Mouse (Mus musculus): Measurements from ENCODE around the gene Srrm2. TPM values are rescaled to one million over a fixed set of nuclear protein-coding genes. Genes with fewer than 3 reads are reported as not detected.

The Srrm2 gene
- polyA plus RNA-seq, 1 experiment, result 640 TPM

DNA sequence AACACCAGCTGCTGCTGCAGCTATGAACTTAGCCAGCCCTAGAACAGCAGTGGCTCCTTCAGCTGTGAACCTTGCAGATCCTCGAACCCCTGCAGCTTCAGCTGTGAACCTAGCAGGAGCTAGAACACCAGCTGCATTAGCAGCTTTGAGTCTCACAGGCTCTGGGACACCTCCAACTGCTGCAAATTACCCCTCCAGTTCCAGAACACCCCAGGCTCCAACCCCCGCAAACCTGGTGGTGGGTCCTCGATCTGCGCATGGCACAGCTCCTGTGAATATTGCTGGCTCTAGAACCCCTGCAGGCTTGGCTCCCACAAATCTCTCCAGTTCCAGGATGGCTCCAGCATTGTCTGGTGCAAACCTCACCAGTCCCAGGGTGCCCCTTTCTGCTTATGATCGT is 30.4 kb downstream of the Srrm2 start:
- Histone ChIP-seq H3K27ac (ENCODE audit: insufficient read depth, low read length) (no peak overlapping the region), H3K4me1 (ENCODE audit: control insufficient read depth, insufficient read depth, low read length) (no peaks in the 10 kb centered on the region), H3K4me3 (ENCODE audit: insufficient read depth, low read length) (no peak overlapping the region)
- TF ChIP-seq CTCF (IDR thresholded peaks at IDR 0.05; ENCODE audit: extremely low read depth, insufficient read depth, low read length) (no peak), POLR2A (IDR thresholded peaks at IDR 0.05; ENCODE audit: extremely low read depth, insufficient read depth, low read length) (no peak)

DNA sequence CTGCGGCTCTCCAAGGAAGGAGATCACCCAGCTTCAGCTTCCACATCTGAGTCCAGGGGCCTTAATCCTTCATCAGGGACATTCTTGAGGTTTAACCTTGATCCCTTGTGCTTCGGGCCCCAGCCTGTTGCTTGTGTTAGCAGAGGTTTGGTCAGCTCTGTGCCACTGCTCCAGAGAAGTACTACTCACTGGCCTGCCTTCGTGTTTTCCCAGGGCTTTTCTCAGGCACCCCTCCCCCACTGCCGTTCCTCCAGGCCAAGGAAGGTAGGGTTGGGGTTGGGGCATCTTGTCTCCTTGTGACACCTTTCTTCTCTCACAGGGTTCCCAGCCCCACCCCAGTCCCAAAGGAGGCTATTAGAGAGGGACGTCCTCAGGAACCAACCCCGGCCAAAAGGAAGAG is 31.8 kb downstream of the Srrm2 start:
- Histone ChIP-seq H3K4me3 (ENCODE audit: insufficient read depth, low read length) (no peak overlapping the region), H3K4me1 (ENCODE audit: control insufficient read depth, insufficient read depth, low read length) (no peaks in the 10 kb centered on the region), H3K27ac (ENCODE audit: insufficient read depth, low read length) (no peak overlapping the region)
- TF ChIP-seq CTCF (IDR thresholded peaks at IDR 0.05; ENCODE audit: extremely low read depth, insufficient read depth, low read length), result no peak
- TF ChIP-seq POLR2A (IDR thresholded peaks at IDR 0.05; ENCODE audit: extremely low read depth, insufficient read depth, low read length), result no peak

DNA sequence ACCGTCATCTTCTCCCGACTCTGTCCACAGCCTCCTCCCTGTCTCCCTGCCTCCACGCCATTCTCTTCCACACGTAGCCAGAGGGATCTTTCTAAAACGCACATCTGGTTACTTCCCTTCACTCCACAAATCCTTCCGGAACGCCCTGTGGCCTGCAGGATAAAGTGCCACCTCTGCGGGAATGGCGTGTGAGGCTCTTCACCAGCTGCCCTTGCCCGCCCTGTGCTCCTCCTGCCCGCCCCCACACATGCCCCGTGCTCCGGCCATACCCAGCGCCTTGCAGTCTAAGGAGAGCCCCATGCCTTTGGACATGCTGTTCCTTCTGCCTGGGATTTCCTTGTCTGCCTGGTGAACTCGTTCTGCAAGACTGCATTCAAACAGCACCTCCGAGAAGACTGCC is 32.7 kb downstream of the Srrm2 start:
- Histone ChIP-seq H3K4me1 (ENCODE audit: control insufficient read depth, insufficient read depth, low read length) (no peaks in the 10 kb centered on the region; the same call in 1 of the 2 replicates), H3K4me3 (ENCODE audit: insufficient read depth, low read length) (no peak overlapping the region), H3K27ac (ENCODE audit: insufficient read depth, low read length) (no peak overlapping the region)
- TF ChIP-seq CTCF (IDR thresholded peaks at IDR 0.05; ENCODE audit: extremely low read depth, insufficient read depth, low read length) (no peak), POLR2A (IDR thresholded peaks at IDR 0.05; ENCODE audit: extremely low read depth, insufficient read depth, low read length) (no peak)

DNA sequence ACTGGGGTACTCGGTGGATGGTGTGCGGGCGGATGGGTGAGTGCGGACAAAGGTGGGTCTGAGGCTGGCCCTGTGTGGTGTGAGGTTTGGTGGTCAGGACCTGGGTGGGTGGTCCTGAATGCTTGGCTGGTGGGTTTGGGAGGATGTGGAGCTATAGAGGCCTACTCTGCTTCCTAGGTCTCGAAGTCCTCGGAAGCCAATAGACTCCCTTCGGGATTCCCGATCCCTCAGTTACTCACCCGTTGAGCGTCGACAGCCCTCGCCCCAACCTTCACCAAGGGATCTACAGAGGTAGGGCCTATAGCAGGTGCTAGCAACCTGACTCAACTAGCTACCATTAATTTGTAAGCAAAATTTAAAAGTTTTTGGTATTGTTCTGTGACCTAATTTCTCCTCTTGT is 33.3 kb downstream of the Srrm2 start:
- no peaks in the 10 kb centered on the region; the same call in 1 of the 2 replicates for H3K4me1 ChIP-seq (ENCODE audit: control insufficient read depth, insufficient read depth, low read length)
- TF ChIP-seq POLR2A (IDR thresholded peaks at IDR 0.05; ENCODE audit: extremely low read depth, insufficient read depth, low read length), result peak; percentile 21; the same call in 1 of the 2 replicates
- TF ChIP-seq CTCF (IDR thresholded peaks at IDR 0.05; ENCODE audit: extremely low read depth, insufficient read depth, low read length), result no peak
- H3K27ac ChIP-seq (ENCODE audit: insufficient read depth, low read length), result no peak overlapping the region
- H3K4me3 ChIP-seq (ENCODE audit: insufficient read depth, low read length), result no peak overlapping the region

DNA sequence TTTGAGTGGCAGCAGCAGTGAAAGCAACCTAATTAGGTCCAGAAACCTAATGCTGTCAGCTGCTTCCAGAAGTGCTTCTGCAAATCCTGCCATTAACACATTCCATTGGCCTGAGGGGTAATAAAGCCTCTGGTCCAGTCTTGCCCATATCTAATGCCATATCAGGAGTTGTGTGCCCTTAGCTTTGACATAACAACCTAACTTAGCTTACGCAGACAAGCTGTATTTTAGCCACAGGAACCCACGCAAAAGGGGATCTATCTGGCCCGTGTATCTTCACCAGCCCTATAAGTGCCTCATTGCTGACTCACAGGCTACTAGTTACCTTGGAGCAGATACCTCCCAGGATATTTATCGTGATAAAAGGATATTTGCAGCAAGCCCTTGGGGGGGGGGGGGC is 35.3 kb downstream of the Srrm2 start:
- Histone ChIP-seq H3K4me1 (ENCODE audit: control insufficient read depth, insufficient read depth, low read length) (no peaks in the 10 kb centered on the region; the same call in 1 of the 2 replicates), H3K4me3 (ENCODE audit: insufficient read depth, low read length) (no peak overlapping the region), H3K27ac (ENCODE audit: insufficient read depth, low read length) (no peak overlapping the region)
- TF ChIP-seq POLR2A (IDR thresholded peaks at IDR 0.05; ENCODE audit: extremely low read depth, insufficient read depth, low read length) (no peak), CTCF (IDR thresholded peaks at IDR 0.05; ENCODE audit: extremely low read depth, insufficient read depth, low read length) (no peak)

DNA sequence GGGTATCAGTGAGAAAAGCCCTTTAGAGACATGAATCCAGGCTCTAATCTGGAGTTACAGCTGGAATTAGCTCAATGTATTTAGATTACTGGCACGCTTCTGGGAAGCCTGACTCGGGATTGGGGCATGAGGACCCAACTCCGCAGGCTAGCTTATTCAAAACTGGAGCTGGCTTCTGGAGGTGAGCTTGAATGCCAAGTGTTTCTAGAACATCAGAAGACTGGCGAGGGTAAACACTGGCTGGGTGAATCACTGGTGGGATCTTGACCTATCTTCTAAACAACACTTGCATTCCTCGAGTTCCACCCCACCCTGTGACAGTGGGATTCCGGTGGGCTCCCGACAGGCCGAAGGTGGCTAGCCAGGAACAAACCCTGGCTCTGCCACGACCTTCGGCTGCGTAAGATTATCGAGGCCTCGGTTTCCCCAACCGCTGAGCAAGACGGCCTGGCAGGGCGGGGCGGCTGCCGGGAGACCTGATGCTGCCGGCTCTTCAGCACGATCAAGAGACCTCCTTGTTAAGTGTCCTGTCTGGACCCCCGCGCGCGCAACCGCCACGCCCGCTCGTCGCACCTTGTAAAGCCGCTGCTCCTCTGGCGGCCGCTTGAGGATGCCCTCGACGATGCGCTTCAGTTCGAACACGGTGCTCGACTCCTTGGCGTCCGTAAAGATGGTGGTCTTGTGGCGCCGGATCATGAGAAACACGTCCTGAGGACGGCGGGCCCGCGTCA is 38.1 kb downstream of the Srrm2 start:
- Histone ChIP-seq H3K4me3 (ENCODE audit: insufficient read depth, low read length) (peak overlapping the region; percentile 74), H3K27ac (ENCODE audit: insufficient read depth, low read length) (peak overlapping the region; percentile 43), H3K4me1 (ENCODE audit: control insufficient read depth, insufficient read depth, low read length) (no peaks in the 10 kb centered on the region; the same call in 1 of the 2 replicates)
- no peak for TF ChIP-seq POLR2A (IDR thresholded peaks at IDR 0.05; ENCODE audit: extremely low read depth, insufficient read depth, low read length)
- TF ChIP-seq CTCF (IDR thresholded peaks at IDR 0.05; ENCODE audit: extremely low read depth, insufficient read depth, low read length), result no peak

DNA sequence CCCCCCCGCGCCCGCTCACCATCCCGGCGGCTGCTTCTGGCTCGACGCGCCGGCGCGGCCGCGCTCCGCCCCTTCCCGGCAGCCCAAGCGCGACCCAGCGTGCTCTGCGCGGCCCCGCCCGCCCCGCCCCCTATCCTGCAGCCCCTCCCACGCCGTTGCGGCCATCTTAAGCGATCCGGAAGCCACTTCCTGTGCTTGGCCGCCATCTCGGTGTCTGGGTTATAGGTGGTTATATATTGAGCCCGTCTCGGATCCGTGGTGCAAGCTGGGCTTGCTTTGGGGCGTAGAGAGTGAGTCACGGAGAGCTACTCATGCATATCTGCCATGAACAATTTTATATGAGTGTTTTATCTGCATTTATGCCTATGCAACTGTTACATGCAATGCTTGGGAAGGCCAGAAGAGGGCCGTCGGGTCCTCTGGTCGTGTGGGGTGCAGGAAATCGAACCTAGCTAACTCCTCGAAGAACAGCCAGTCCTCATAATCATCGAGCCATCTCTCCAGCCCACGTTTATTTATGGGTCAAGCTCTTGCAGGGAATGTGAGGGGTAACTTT is 38.8 kb downstream of the Srrm2 start, which contains the start of gene Elob:
TSS of gene Elob (minus strand) at position 73 of the 556 bp plus-strand sequence.
- 0 out of 2 replicates have a peak, but pooled peaks have one; percentile 25 for TF ChIP-seq POLR2A (IDR thresholded peaks at IDR 0.05; ENCODE audit: extremely low read depth, insufficient read depth, low read length)
- peak; percentile 49; the same call in 1 of the 2 replicates for TF ChIP-seq CTCF (IDR thresholded peaks at IDR 0.05; ENCODE audit: extremely low read depth, insufficient read depth, low read length)
- Histone ChIP-seq H3K4me1 (ENCODE audit: control insufficient read depth, insufficient read depth, low read length) (no peaks in the 10 kb centered on the region; the same call in 1 of the 2 replicates), H3K27ac (ENCODE audit: insufficient read depth, low read length) (peak within 1 kb of the TSS; percentile 87), H3K4me3 (ENCODE audit: insufficient read depth, low read length) (peak within 1 kb of the TSS; percentile 74)

DNA sequence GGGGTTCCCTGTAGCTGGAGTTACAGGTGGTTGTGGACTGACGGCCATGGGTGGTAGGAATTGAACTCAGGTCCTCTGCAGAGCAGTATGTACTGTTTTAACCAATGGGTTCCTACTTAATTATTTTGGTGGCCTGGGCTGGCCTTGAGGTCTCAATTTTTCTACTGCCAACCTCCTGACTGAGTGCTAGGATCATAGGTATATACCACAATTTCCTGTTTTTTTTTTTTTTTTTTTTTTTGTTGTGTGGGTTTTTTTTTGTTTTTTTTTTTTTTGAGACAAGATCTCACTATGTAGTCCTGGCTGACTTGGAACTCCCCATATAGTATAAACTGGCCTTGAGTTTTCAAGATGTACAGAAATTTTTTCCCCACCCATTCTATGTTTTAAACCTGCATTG is 40.9 kb downstream of the Srrm2 start:
- no peak overlapping the region for H3K4me3 ChIP-seq (ENCODE audit: insufficient read depth, low read length)
- no peaks in the 10 kb centered on the region; the same call in 1 of the 2 replicates for H3K4me1 ChIP-seq (ENCODE audit: control insufficient read depth, insufficient read depth, low read length)
- H3K27ac ChIP-seq (ENCODE audit: insufficient read depth, low read length), result no peak overlapping the region
- TF ChIP-seq POLR2A (IDR thresholded peaks at IDR 0.05; ENCODE audit: extremely low read depth, insufficient read depth, low read length), result no peak
- no peak for TF ChIP-seq CTCF (IDR thresholded peaks at IDR 0.05; ENCODE audit: extremely low read depth, insufficient read depth, low read length)

DNA sequence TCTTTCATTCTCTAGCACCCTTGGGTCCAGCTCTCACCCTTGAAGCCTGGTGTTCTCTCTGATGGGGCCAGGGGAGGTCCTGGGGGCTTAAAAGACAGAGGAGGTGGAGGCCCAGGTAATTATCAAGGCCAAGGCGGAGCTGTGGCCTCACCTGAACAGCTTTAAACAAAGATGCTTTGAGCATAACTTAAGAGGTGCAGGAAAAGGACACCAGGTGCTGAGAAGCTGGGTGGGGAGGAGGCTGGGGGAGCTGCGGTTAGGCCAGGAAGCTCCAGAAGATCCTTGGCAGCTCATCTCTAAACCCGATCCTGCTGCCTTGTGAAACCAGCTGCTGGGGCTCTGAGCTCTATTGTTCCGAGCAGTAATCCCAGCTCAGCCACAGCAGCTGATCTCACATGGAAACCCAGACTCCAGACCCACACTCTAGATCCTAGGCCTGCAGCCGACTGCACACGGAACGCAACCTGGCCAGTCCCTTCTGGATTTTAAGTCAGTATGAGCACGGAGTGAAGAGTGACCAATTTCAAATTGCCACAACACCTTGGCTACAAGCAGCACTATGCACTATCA is 45.8 kb downstream of the Srrm2 start, which contains the start of gene Prss33:
TSS of gene Prss33 (minus strand) at position 51 of the 570 bp plus-strand sequence.
- no peak within 1 kb of the TSS for H3K27ac ChIP-seq (ENCODE audit: insufficient read depth, low read length)
- no peak within 1 kb of the TSS for H3K4me3 ChIP-seq (ENCODE audit: insufficient read depth, low read length)
- no peaks in the 10 kb centered on the region for H3K4me1 ChIP-seq (ENCODE audit: control insufficient read depth, insufficient read depth, low read length)
- TF ChIP-seq CTCF (IDR thresholded peaks at IDR 0.05; ENCODE audit: extremely low read depth, insufficient read depth, low read length), result no peak
- TF ChIP-seq POLR2A (IDR thresholded peaks at IDR 0.05; ENCODE audit: extremely low read depth, insufficient read depth, low read length), result no peak
